ENCODE assay signal across 23 mouse cellular contexts in the genomic region with DNA sequence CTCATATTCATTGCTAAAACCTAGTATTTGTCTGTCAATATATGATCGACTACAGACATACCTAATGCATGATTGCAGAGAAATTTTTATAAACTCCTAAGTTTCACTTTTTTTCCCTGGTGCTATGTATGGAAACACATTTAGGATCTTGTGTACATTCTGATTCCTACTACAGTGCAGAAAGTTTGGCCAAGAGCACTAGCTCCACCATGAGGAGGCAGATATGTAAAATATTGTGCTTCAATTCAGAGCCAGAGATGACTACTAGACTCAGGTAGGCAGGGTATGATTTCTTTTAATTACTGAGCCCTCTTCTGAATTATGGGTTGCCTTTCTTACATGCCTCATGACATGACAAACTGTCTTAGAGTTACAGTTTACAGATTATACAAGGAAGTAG.
A peak's percentile ranks its signal among the peaks of the same experiment; 100 is the strongest.
DNase-seq lines count a peak whose midpoint lies in the region; ATAC-seq and TF ChIP-seq lines count a peak whose summit lies in the region.
"Had no signal": no experiment of that assay in that cellular context is flagged by ENCODE, and none has a peak within 500 bp of the region (broad histone marks: within the 10 kb centered on the region; RNA-seq: fewer than 3 reads in every experiment).

No protein-coding gene starts in this region.

- no peaks in the 10 kb centered on the region for H3K9me3 ChIP-seq in midbrain, embryonic 14.5 days (ENCODE audit: control insufficient read depth, low read length)
- no peaks in the 10 kb centered on the region for H3K9me3 ChIP-seq in midbrain, embryonic 10.5 days (replicated peaks)
- H3K9me3 ChIP-seq: forebrain, embryonic 10.5 days; limb, embryonic 10.5 days; neural tube, embryonic 12.5 days; stomach, embryonic 15.5 days had no signal

- peak; percentile 89 for ATAC-seq in frontal cortex, adult (ENCODE audit: low TSS enrichment)
- no peak for ATAC-seq in midbrain, embryonic 14.5 days (ENCODE audit: low FRiP score, low TSS enrichment)
- ATAC-seq: hindbrain, embryonic 16.5 days; liver, postnatal 0 days had no signal

- no peaks in the 10 kb centered on the region for H3K4me1 ChIP-seq in cerebellum, adult 2 months (ENCODE audit: control insufficient read depth, insufficient read depth, low read length)
- no peaks in the 10 kb centered on the region for H3K4me1 ChIP-seq in midbrain, embryonic 14.5 days (ENCODE audit: control insufficient read depth, insufficient read depth, low read length)
- no peaks in the 10 kb centered on the region for H3K4me1 ChIP-seq in midbrain, embryonic 10.5 days
- H3K4me1 ChIP-seq in cortical plate, adult 2 months (ENCODE audit: control insufficient read depth, insufficient read depth, low read length): no peaks in the 10 kb centered on the region
- H3K4me1 ChIP-seq: forebrain, embryonic 10.5 days; limb, embryonic 10.5 days; neural tube, embryonic 12.5 days; stomach, embryonic 15.5 days had no signal

- no peak overlapping the region for H3K9ac ChIP-seq in midbrain, embryonic 14.5 days (replicated peaks; ENCODE audit: low read length)
- H3K9ac ChIP-seq: liver, postnatal 0 days; neural tube, embryonic 12.5 days; stomach, embryonic 15.5 days had no signal

- peak; percentile 27; the same call in 1 of the 2 replicates for TF ChIP-seq CTCF in cerebellum, adult 2 months (IDR thresholded peaks at IDR 0.05; ENCODE audit: borderline replicate concordance, insufficient read depth, low read depth, low read length)
- peak; percentile 33; the same call in 1 of the 2 replicates for TF ChIP-seq CTCF in cortical plate, adult 2 months (IDR thresholded peaks at IDR 0.05; ENCODE audit: extremely low read depth, insufficient read depth, low read length)

- WGBS in cerebellum, adult 2 months: 89% methylated on average over 1 of the region's 1 CpGs
- WGBS in midbrain, embryonic 14.5 days: 84% methylated on average over 1 of the region's 1 CpGs
- WGBS in midbrain, embryonic 10.5 days: 93% methylated on average over 1 of the region's 1 CpGs

- no peak overlapping the region for H3K4me3 ChIP-seq in cerebellum, adult 2 months (replicated peaks; ENCODE audit: insufficient read depth, low read depth, low read length)
- no peak overlapping the region for H3K4me3 ChIP-seq in midbrain, embryonic 14.5 days (replicated peaks; ENCODE audit: low read depth, low read length)
- no peak overlapping the region for H3K4me3 ChIP-seq in midbrain, embryonic 10.5 days
- H3K4me3 ChIP-seq in cortical plate, adult 2 months (ENCODE audit: insufficient read depth, low read length): no peak overlapping the region
- H3K4me3 ChIP-seq: forebrain, embryonic 10.5 days; heart, adult 2 months; limb, embryonic 10.5 days; neural tube, embryonic 12.5 days; stomach, embryonic 15.5 days had no signal

- DNase-seq in cerebellum, adult 2 months: no peak
- no peak for DNase-seq in cerebellum, postnatal 4 days (ENCODE audit: low spot score in 2 of 2)
- DNase-seq in frontal cortex, postnatal 10 days (ENCODE audit: low spot score in 2 of 2): no peak
- DNase-seq in midbrain, embryonic 14.5 days: peak; percentile 34
- DNase-seq in midbrain, embryonic 10.5 days (ENCODE audit: low spot score): no peak
- no peak for DNase-seq in thymus, postnatal 4 days
- DNase-seq: cerebellum, adult 11 months; gastrocnemius, postnatal 25 days; heart, adult 2 months; heart, postnatal 4 days; kidney, adult 18-20 months; layer of hippocampus, postnatal 36 days; liver, postnatal 0 days; lung, postnatal 36 days had no signal

- H3K36me3 ChIP-seq in midbrain, embryonic 14.5 days (ENCODE audit: control insufficient read depth, insufficient read depth, low read length): no peaks in the 10 kb centered on the region
- no peaks in the 10 kb centered on the region for H3K36me3 ChIP-seq in midbrain, embryonic 10.5 days
- H3K36me3 ChIP-seq: forebrain, embryonic 10.5 days; limb, embryonic 10.5 days; neural tube, embryonic 12.5 days; stomach, embryonic 15.5 days had no signal

- H3K27me3 ChIP-seq in cerebellum, adult 2 months (ENCODE audit: control insufficient read depth, insufficient read depth, low read length): no peaks in the 10 kb centered on the region
- no peaks in the 10 kb centered on the region for H3K27me3 ChIP-seq in midbrain, embryonic 14.5 days (ENCODE audit: control insufficient read depth, insufficient read depth, low read length)
- no peaks in the 10 kb centered on the region for H3K27me3 ChIP-seq in midbrain, embryonic 10.5 days (ENCODE audit: low read depth, poor library complexity, severe bottlenecking)
- H3K27me3 ChIP-seq: CH12.LX; neural tube, embryonic 12.5 days; stomach, embryonic 15.5 days had no signal

- no peak for TF ChIP-seq POLR2A in cerebellum, adult 2 months (IDR thresholded peaks at IDR 0.05; ENCODE audit: borderline replicate concordance, insufficient read depth, low read length)
- no peak for TF ChIP-seq POLR2A in cortical plate, adult 2 months (IDR thresholded peaks at IDR 0.05; ENCODE audit: extremely low read depth, insufficient read depth, low read length)

- no peak overlapping the region for H3K4me2 ChIP-seq in midbrain, embryonic 14.5 days (ENCODE audit: low read length)
- H3K4me2 ChIP-seq: neural tube, embryonic 12.5 days; stomach, embryonic 15.5 days had no signal

- H3K27ac ChIP-seq in cerebellum, adult 2 months (ENCODE audit: insufficient read depth, low read length): no peak overlapping the region
- no peak overlapping the region for H3K27ac ChIP-seq in midbrain, embryonic 14.5 days (replicated peaks; ENCODE audit: low read depth, low read length)
- no peak overlapping the region for H3K27ac ChIP-seq in midbrain, embryonic 10.5 days (replicated peaks)
- no peak overlapping the region for H3K27ac ChIP-seq in cortical plate, adult 2 months (ENCODE audit: insufficient read depth, low read length)
- H3K27ac ChIP-seq: forebrain, embryonic 10.5 days; heart, adult 2 months; kidney, postnatal 0 days; limb, embryonic 10.5 days; neural tube, embryonic 12.5 days; stomach, embryonic 15.5 days had no signal
